Mouse (Mus musculus) Patski (cell line): ENCODE results near the gene Hacd1. TPM values are rescaled to one million over a fixed set of nuclear protein-coding genes. Genes with fewer than 3 reads are reported as not detected.

Experiments
- ATAC-seq: fragments of 100-300 bp; one replicate; pipeline ENCODE4 v1.8.0; 2021
- CTCF ChIA-PET: fragments of 350-600 bp; sonication (Branson Sonifier 250); formaldehyde crosslinking; loops from one replicate; lab custom pipeline; 2022; ENCODE audit warnings: inconsistent platforms; lab: Charles Lee
- POLR2A ChIA-PET: fragments of 350-600 bp; sonication (Branson Sonifier 250); formaldehyde crosslinking; loops from one replicate; lab custom pipeline; 2022; ENCODE audit warnings: antibody characterized with exemption, inconsistent platforms; lab: Charles Lee
- DNase-seq: peaks from one replicate; pipeline ENCODE4 v3.0.0-alpha.2; 2011; ENCODE audit warnings: low read depth, low spot score
- H3K27me3 ChIP-seq: fragments of 371-371 bp; one replicate; pipeline ENCODE4 v1.5.1; 2021
- CTCF ChIP-seq: fragments of 100-300 bp; IDR thresholded peaks from one replicate; pipeline ENCODE4 v1.5.1; 2021
- in situ Hi-C: fragments of 300-500 bp; cut with MboI; formaldehyde crosslinking; loops from 3 replicates; pipeline ENCODE4 v1.11.1; 2018; ENCODE audit warnings: low pct_unique_long_range_greater_than_20kb, mixed read lengths
- polyA plus RNA-seq: library from polyadenylated mRNA; unstranded; gene quantifications from one replicate; pipeline ENCODE4 v1.2.3, GENCODE M21; 2021

Gene Hacd1
- polyA plus RNA-seq, 1 experiment from 2014 or later = 18.7 TPM

DNA sequence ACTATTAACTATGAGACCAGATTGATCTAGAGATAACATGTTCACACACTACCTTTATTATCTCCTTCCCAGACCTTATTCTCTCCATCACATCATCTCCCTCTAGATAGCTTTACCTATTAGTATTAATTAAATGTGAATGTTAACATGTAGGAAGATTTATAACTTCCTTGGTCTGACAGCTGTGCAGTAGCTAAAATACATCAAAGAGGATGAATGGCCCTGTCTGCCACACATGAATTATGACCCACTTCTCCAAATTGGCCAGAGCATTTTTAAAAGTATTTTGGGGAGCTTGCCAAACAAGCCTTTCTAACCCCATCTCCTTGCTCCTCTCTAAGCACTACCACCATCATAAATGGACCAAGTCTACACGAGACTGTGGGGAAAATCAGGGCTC lies 220.9 kb downstream of the Hacd1 start:
- POLR2A ChIA-PET = no interaction called here
- H3K27me3 ChIP-seq = no peaks in the 10 kb centered on the region
- in situ Hi-C loops = no loop called here
- CTCF ChIA-PET = no interaction called here
- no peak for DNase-seq
- TF ChIP-seq CTCF = no peak
- ATAC-seq = no peak

DNA sequence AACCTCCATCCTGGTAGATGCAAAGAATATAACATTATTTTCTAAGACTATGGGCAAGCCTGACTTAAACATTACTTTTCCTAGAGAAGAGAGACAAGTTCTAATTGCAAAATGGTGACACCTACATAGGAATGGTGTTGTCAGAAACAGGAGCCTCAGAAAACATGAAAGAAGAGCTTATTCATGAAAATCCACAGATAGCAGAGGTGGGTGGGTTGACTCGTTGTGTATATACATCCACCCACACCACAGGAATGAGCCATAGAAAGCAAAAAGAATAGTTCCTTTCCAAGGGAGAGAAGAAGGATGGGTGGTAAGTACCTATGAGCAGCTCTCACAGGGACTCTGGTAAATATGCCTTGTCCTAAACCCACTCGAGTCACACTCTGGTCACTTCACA lies 239.3 kb downstream of the Hacd1 start:
- peaks cover 27% of the 10 kb centered on the region for H3K27me3 ChIP-seq
- no peak for ATAC-seq
- no peak for DNase-seq
- POLR2A ChIA-PET = no interaction called here
- TF ChIP-seq CTCF = no peak
- CTCF ChIA-PET = interaction anchor here (1.3 kb wide), 1 partner anchor 8 kb away, joined by 5 read pairs; no protein-coding TSS in a partner anchor
- in situ Hi-C loops = no loop called here

DNA sequence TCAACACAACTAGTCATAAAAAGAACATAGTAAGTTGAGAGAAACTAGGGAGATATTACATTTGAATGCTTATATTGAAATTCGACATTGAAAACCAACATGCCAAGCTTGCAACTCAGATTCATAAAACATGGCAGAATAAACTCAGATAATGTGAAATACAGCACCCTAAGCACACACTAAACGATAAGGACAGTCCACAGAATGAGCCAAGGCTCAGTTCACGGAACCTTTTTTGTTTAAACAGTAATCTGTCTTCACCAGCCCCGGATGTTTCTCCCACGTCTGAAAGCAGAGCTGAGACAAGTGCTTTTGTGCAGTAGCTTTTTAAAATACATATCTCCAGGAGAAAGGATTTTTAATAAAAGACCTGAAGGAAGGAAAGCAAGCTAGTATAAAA lies 247.3 kb downstream of the Hacd1 start:
- DNase-seq (no peak), ATAC-seq (no peak)
- ChIA-PET CTCF (interaction anchor here (1.0 kb wide), 1 partner anchor 8 kb away, joined by 5 read pairs; no protein-coding TSS in a partner anchor), POLR2A (no interaction called here)
- no peak for TF ChIP-seq CTCF
- in situ Hi-C loops = no loop called here
- H3K27me3 ChIP-seq = peaks cover 14% of the 10 kb centered on the region

DNA sequence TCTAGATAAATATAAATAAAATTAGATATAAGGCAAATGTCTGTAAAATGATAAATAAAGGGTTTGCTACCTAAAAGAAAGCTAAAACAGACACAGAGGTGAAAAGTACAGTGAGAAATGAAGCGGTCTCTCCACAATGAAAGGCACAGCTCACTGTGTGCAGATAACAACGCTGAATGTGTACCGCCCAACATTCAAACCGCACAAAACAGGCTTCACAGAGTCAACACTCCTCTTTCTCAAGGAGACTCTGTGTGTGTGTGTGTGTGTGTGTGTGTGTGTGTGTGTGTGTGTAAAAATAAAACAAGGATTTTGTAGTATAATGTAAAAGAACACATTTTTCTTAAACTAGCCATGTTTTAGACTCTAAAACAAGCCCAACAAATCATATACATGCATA lies 247.9 kb downstream of the Hacd1 start:
- H3K27me3 ChIP-seq = peaks cover 14% of the 10 kb centered on the region
- ChIA-PET CTCF (interaction anchor here (1.0 kb wide), 1 partner anchor 9 kb away, joined by 5 read pairs; no protein-coding TSS in a partner anchor), POLR2A (no interaction called here)
- in situ Hi-C loops = no loop called here
- ATAC-seq = no peak
- no peak for DNase-seq
- no peak for TF ChIP-seq CTCF

DNA sequence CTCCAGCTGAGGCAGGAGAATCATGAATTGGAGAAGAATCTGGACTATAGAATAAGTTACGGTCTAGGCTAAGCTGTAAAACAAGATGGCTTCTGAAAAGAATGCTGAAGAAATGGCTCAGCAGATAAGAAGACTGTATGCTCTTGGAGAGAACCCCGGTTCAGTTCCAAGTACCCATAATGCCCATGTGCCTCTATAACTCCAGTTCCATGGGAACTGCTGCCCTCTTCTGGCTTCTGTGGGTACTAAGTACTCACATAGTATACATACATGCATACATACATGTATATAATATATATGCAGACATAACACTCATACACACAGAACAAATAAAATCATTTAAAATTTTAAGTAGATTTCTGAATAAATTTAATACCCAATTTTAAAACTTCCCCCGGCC lies 249.8 kb downstream of the Hacd1 start:
- ATAC-seq (no peak), DNase-seq (no peak)
- TF ChIP-seq CTCF = peak; percentile 29
- ChIA-PET POLR2A (no interaction called here), CTCF (no interaction called here)
- peaks cover 12% of the 10 kb centered on the region for H3K27me3 ChIP-seq
- in situ Hi-C loops = no loop called here

DNA sequence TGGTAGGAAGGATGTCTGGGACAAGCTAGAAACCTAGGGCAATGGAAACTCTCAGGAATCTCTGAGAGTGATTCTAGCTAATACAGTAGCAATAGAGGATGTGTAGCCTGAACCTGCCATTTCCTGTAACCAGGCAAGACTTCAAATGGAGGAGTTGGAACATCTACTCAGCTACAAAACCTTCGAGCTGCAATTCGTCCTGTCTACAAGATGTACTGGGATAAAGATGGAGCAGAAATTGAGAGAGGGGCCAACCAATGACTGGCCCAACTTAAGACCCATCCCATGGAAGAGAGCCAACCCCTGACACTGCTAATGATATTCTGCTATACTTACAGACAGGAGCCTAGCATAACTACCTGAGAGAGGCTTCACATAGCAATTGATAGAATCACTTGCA lies 255.3 kb downstream of the Hacd1 start:
- no peak for ATAC-seq
- peaks cover 10% of the 10 kb centered on the region for H3K27me3 ChIP-seq
- no peak for DNase-seq
- in situ Hi-C loops = no loop called here
- ChIA-PET CTCF (no interaction called here), POLR2A (no interaction called here)
- TF ChIP-seq CTCF = no peak

Other genes starting within 250 kb of the Hacd1 start
- gene Stam, start 18.0 kb upstream of the Hacd1 start, polyA plus RNA-seq = 55.2 TPM
- 0.03 TPM for gene Tmem236, start 118.4 kb upstream of the Hacd1 start, polyA plus RNA-seq
- gene Mrc1, start 173.3 kb upstream of the Hacd1 start, polyA plus RNA-seq = 0.05 TPM